In the genomic region with DNA sequence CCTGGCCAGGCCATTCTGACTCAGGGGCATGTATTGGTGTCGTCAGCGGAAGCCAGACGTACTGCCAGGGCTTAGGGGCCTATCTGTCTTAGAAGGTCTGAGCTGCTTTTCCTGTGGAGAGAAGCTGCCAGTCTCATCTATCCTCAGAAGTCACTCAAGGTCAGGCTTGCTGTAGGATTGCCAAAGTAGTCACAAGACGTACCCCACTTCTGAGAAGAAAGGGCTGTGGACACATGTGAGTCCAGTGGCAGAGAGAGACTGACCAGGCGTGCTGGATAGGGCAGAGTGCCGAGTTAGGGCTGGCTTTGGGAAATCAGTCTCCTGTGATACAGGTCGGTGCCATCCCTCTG, we compare ENCODE assay signal across 9 mouse cellular contexts. TPM values are rescaled to one million over a fixed set of nuclear protein-coding genes. Genes with fewer than 3 reads are reported as not detected.
A peak's percentile ranks its signal among the peaks of the same experiment; 100 is the strongest.
DNase-seq lines count a peak whose midpoint lies in the region; ATAC-seq and TF ChIP-seq lines count a peak whose summit lies in the region.
"Had no signal": no experiment of that assay in that cellular context is flagged by ENCODE, and none has a peak within 500 bp of the region (broad histone marks: within the 10 kb centered on the region; RNA-seq: fewer than 3 reads in every experiment).

No protein-coding gene starts in this region.

- TF ChIP-seq CTCF in left cerebral cortex, adult 2 months (IDR thresholded peaks at IDR 0.05): no peak
- TF ChIP-seq CTCF in bone marrow macrophage, adult 2 months (IDR thresholded peaks at IDR 0.05; ENCODE audit: low read depth, low read length): no peak

- H3K4me2 ChIP-seq in liver, embryonic 13.5 days: no peak overlapping the region
- H3K4me2 ChIP-seq: neural tube, embryonic 15.5 days had no signal

- H3K4me1 ChIP-seq in bone marrow macrophage, adult 2 months (ENCODE audit: control insufficient read depth, insufficient read depth, low read length): peaks cover 79% of the 10 kb centered on the region
- peaks cover 67% of the 10 kb centered on the region for H3K4me1 ChIP-seq in liver, embryonic 13.5 days (replicated peaks)

- H3K27me3 ChIP-seq in liver, embryonic 13.5 days: no peaks in the 10 kb centered on the region
- H3K27me3 ChIP-seq: neural tube, embryonic 15.5 days had no signal

- H3K27ac ChIP-seq in left cerebral cortex, adult 2 months: peak overlapping the region; percentile 16
- H3K27ac ChIP-seq in bone marrow macrophage, adult 2 months (ENCODE audit: insufficient read depth, low read depth, low read length): peak overlapping the region; percentile 92
- no peak overlapping the region for H3K27ac ChIP-seq in liver, embryonic 13.5 days
- H3K27ac ChIP-seq: neural tube, embryonic 15.5 days had no signal

- 0 out of 2 replicates have a peak, but pooled peaks have one; percentile 21 for ATAC-seq in liver, embryonic 13.5 days (ENCODE audit: low read depth)
- no peak for ATAC-seq in cerebellum, adult (ENCODE audit: insufficient number of reproducible peaks, low FRiP score, low TSS enrichment)

- TF ChIP-seq POLR2A in bone marrow macrophage, adult 2 months (IDR thresholded peaks at IDR 0.05; ENCODE audit: borderline replicate concordance, low read depth, low read length): no peak

- no peak overlapping the region for H3K4me3 ChIP-seq in left cerebral cortex, adult 2 months
- H3K4me3 ChIP-seq in bone marrow macrophage, adult 2 months (ENCODE audit: insufficient read depth, low read length): no peak overlapping the region
- no peak overlapping the region for H3K4me3 ChIP-seq in liver, embryonic 13.5 days (replicated peaks)
- H3K4me3 ChIP-seq: neural tube, embryonic 15.5 days had no signal

- intact Hi-C loops in left cerebral cortex, adult 2 months (cut with DNase I): no loop called here
- intact Hi-C loops in left cerebral cortex, postnatal 36 days (cut with DNase I): no loop called here

- WGBS in liver, embryonic 13.5 days (ENCODE audit: insufficient replicate concordance): 71% methylated on average over 7 of the region's 7 CpGs

- DNase-seq in adrenal gland, adult 2 months: peak; percentile 73
- no peak for DNase-seq in adrenal gland, postnatal 14 days
- DNase-seq in left cerebral cortex, adult 2 months (ENCODE audit: extremely low spot score in 1 of 2, low spot score in 2 of 2): no peak
- DNase-seq in left cerebral cortex, postnatal 36 days (ENCODE audit: low spot score in 2 of 2): no peak
- no peak for DNase-seq in liver, embryonic 13.5 days
- no peak for DNase-seq in frontal cortex, postnatal 25 days (ENCODE audit: low spot score in 2 of 2)

- H3K9ac ChIP-seq in liver, embryonic 13.5 days: no peak overlapping the region
- H3K9ac ChIP-seq: neural tube, embryonic 15.5 days had no signal

- H3K36me3 ChIP-seq in liver, embryonic 13.5 days: 0 out of 2 replicates have a peak, but pooled peaks cover 16% of the 10 kb centered on the region
- H3K36me3 ChIP-seq: neural tube, embryonic 15.5 days had no signal

- no peaks in the 10 kb centered on the region for H3K9me3 ChIP-seq in liver, embryonic 13.5 days (replicated peaks)
- H3K9me3 ChIP-seq: neural tube, embryonic 15.5 days had no signal

RNA-seq across cellular contexts. Expression of a gene that starts 40.4 kb away (rescaled TPM):
- total RNA-seq in adrenal gland, adult 2 months (2021): 100 to 1,000 TPM; 312 to 392 TPM
- polyA plus RNA-seq in adrenal gland, adult 2 months (2012; rRNA removed): 140 and 199 TPM in 2 replicates
- total RNA-seq in adrenal gland, postnatal 14 days (2021): 316 and 319 TPM in 2 replicates
- 100 to 1,000 TPM; 306 to 324 TPM for total RNA-seq in left cerebral cortex, adult 2 months (2021)
- 100 to 1,000 TPM; 343 to 354 TPM for total RNA-seq in left cerebral cortex, postnatal 36 days (2021)
- polyA plus RNA-seq in bone marrow macrophage, adult 2 months (2012; ENCODE audit: insufficient read depth, insufficient read length, missing spikeins): 483 and 496 TPM in 2 replicates
- polyA plus RNA-seq in liver, embryonic 13.5 days (2015; fragmentation: Nextera tagmentation; extraction: Ambion mirVana): 173 and 198 TPM in 2 replicates
